Mouse (Mus musculus) liver, embryonic 14.5 days (tissue): ENCODE results near the gene P3h2. TPM values are rescaled to one million over a fixed set of nuclear protein-coding genes. Genes with fewer than 3 reads are reported as not detected.

Source experiments
- ATAC-seq: fragments of 200-750 bp; cut with Nextera tagmentation; 2 replicates; pipeline ENCODE4 v1.8.0; 2017; ENCODE audit warnings: moderate number of reproducible peaks, mild to moderate bottlenecking, moderate library complexity; ENCODE audit not compliant: insufficient read depth
- DNase-seq, 3 experiments: peaks; one replicate each; pipeline ENCODE4 v3.0.0-alpha.2; 2012 to 2013; ENCODE audit warnings: low read depth in 3 of 3, low spot score in 3 of 3
- H3K27ac ChIP-seq: fragments of 300-500 bp; sonication (generic); 2 replicates; pipeline ENCODE4 v1.5.1; 2014; ENCODE audit warnings: moderate library complexity, mild to moderate bottlenecking, control low read depth, inconsistent platforms
- H3K27me3 ChIP-seq: fragments of 300-500 bp; sonication (generic); 2 replicates; pipeline ENCODE4 v1.6.1; 2014; ENCODE audit warnings: mild to moderate bottlenecking, low read length, moderate library complexity; ENCODE audit not compliant: control insufficient read depth, insufficient read depth
- H3K36me3 ChIP-seq: fragments of 300-500 bp; sonication (generic); replicated peaks from 2 replicates; pipeline ENCODE4 v1.6.1; 2014; ENCODE audit warnings: low read depth; ENCODE audit not compliant: control insufficient read depth, insufficient read depth
- H3K4me1 ChIP-seq, 2 experiments: fragments of 200-500 bp in 1 of 2; fragments of 300-500 bp in 1 of 2; sonication (generic) in 1 of 2; replicated peaks; 2 replicates each; pipeline ENCODE4 v1.6.1; 2012 to 2014; ENCODE audit warnings: antibody characterized with exemption in 1 of 2, inconsistent platforms in 1 of 2, low read length in 1 of 2; ENCODE audit not compliant: control insufficient read depth in 2 of 2, insufficient read depth in 2 of 2
- H3K4me2 ChIP-seq: fragments of 300-500 bp; sonication (generic); 2 replicates; pipeline ENCODE4 v1.6.1; 2014; ENCODE audit warnings: low read depth, mild to moderate bottlenecking, control low read depth, moderate library complexity
- H3K4me3 ChIP-seq, 2 experiments: fragments of 200-500 bp in 1 of 2; fragments of 300-500 bp in 1 of 2; sonication (generic) in 1 of 2; 2 replicates each; pipeline ENCODE4 v1.5.1; 2012 to 2014; ENCODE audit warnings: low read depth in 2 of 2, low read length in 2 of 2, mild to moderate bottlenecking in 2 of 2, control low read depth in 1 of 2, inconsistent platforms in 1 of 2, moderate library complexity in 1 of 2; ENCODE audit not compliant: insufficient read depth in 1 of 2
- H3K9ac ChIP-seq: fragments of 300-500 bp; sonication (generic); replicated peaks from 2 replicates; pipeline ENCODE4 v1.6.1; 2014; ENCODE audit warnings: mild to moderate bottlenecking, control low read depth, moderate library complexity
- H3K9me3 ChIP-seq: fragments of 300-500 bp; sonication (generic); 2 replicates; pipeline ENCODE4 v1.6.1; 2016; ENCODE audit warnings: low read length, mixed read lengths; ENCODE audit not compliant: control insufficient read depth
- CTCF ChIP-seq: IDR thresholded peaks from 2 replicates; pipeline ENCODE4 v1.5.1; 2016; ENCODE audit warnings: antibody characterized with exemption, low read depth, control low read depth
- EP300 ChIP-seq: IDR thresholded peaks from 2 replicates; pipeline ENCODE4 v1.6.1; 2016; ENCODE audit warnings: antibody characterized with exemption, low read depth
- WGBS: fragments of 180-500 bp; shearing (Covaris S2); extraction: QIAGEN DNeasy Blood & Tissue Kit; methylation state at CpG from one replicate; pipeline ENCODE4 v1.1.7; 2014; ENCODE audit not compliant: insufficient replicate concordance; 5-methylcytosine and 5-hydroxymethylcytosine counted together
- polyA plus RNA-seq, 2 experiments: library from polyadenylated mRNA; depleted of rRNA in 1 of 2; stranded (reverse) in 1 of 2; unstranded in 1 of 2; fragments of >200 nt; fragmentation: Nextera tagmentation in 1 of 2; extraction: Ambion mirVana in 1 of 2; gene quantifications; 2 replicates each; pipeline versions ENCODE4 v1.2.1 to v1.2.3; 2012 to 2014

The P3h2 gene
- polyA plus RNA-seq, 2 experiments: 0.86 to 0.89 TPM

DNA sequence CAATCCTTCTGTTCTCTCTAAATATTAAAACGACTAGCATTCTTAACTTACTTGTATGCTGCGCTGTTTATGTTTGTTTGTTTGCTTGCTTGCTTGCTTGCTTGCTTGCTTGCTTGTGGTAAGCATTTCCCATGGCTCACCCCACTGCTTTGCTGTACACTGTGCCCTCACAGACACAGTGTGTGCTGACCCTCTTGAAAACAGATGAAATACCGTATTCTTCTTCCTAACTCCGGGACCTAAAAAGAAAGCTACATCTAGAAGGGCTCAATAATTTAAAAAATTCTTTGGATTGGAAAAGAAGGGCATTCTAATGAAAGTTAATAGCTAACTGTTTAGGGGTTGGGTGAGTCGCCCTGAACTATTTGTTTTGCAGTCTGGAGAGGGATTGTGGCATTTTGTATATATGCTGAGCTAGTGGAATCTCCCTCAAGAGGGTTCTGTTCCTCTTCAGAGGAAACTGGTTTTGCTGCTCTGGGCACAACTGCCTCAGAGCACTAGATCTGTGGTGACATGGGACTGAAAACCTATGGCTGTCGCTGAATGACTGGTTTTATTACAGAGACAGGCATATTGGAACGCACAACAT is 9.8 kb downstream of the P3h2 start:
- H3K9ac ChIP-seq: no peak overlapping the region
- no peak overlapping the region for H3K4me2 ChIP-seq
- H3K27me3 ChIP-seq: no peaks in the 10 kb centered on the region
- 50% methylated on average over 7 of the region's 7 CpGs for WGBS
- H3K4me3 ChIP-seq: no peak overlapping the region
- no peaks in the 10 kb centered on the region for H3K9me3 ChIP-seq
- H3K4me1 ChIP-seq: peaks cover 0 to 2% of the 10 kb centered on the region in 2 experiments; a peak in 1 of 4 replicates
- no peaks in the 10 kb centered on the region for H3K36me3 ChIP-seq
- ATAC-seq (no peak), DNase-seq (no peak)
- H3K27ac ChIP-seq: no peak overlapping the region
- TF ChIP-seq EP300 (no peak), CTCF (no peak)

DNA sequence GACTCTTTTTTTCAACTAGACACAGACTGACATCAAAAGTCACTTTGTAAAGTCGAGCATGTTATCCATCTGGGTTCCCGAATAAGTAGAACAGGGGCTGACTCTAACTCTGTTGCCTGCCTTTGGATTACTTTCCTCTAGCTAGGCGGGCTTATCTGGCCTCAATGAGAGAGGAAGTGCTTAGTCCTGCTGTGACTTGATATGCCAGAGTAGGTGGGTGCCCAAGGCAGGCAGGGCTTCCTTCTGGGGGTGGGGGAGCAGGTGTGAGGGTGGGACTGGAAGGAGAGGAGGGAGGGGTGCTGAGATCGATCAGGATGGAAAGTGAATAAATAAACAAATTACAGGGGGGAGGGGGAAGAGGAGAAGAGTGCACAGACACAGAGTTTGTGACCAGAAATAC is 11.7 kb downstream of the P3h2 start:
- H3K9ac ChIP-seq: no peak overlapping the region
- no peak for DNase-seq
- no peak overlapping the region for H3K27ac ChIP-seq
- H3K4me3 ChIP-seq: no peak overlapping the region
- H3K36me3 ChIP-seq: no peaks in the 10 kb centered on the region
- peaks cover 0 to 2% of the 10 kb centered on the region in 2 experiments; a peak in 1 of 4 replicates for H3K4me1 ChIP-seq
- no peaks in the 10 kb centered on the region for H3K27me3 ChIP-seq
- WGBS: 5% methylated on average over 4 of the region's 4 CpGs
- ATAC-seq: no peak
- H3K4me2 ChIP-seq: no peak overlapping the region
- no peak for TF ChIP-seq CTCF
- TF ChIP-seq EP300: no peak
- no peaks in the 10 kb centered on the region for H3K9me3 ChIP-seq

DNA sequence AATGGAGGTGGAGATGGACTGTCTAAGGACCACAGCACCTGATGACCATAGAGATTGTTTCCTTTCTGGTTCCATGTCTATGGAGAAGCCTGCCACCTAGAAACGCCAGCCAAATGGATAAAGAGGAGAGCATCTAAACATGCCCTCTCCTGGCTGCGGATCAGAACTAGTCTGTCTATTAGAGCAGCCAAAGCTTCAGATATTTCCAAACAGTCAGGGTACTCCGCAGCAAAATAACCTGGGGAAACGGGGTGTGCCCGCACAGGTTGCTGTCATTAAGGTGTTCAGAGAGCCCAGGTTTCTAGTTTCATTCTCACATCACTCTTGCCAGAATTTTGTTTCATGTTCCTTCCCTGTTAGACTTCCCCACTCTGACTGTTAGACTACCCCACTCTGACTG is 16.6 kb downstream of the P3h2 start:
- WGBS: 73% methylated on average over 5 of the region's 5 CpGs
- Histone ChIP-seq H3K36me3 (no peaks in the 10 kb centered on the region), H3K9me3 (no peaks in the 10 kb centered on the region), H3K27ac (no peak overlapping the region), H3K4me1 (no peaks in the 10 kb centered on the region), H3K27me3 (no peaks in the 10 kb centered on the region), H3K9ac (no peak overlapping the region), H3K4me2 (no peak overlapping the region), H3K4me3 (no peak overlapping the region)
- DNase-seq: no peak
- no peak for TF ChIP-seq EP300
- no peak for TF ChIP-seq CTCF
- ATAC-seq: no peak

GRCm38 (mm10) chr16:26088240-26088639 is 17.3 kb downstream of the P3h2 start:
- no peak overlapping the region for H3K4me2 ChIP-seq
- TF ChIP-seq CTCF: no peak
- TF ChIP-seq EP300: no peak
- no peaks in the 10 kb centered on the region for H3K27me3 ChIP-seq
- H3K4me1 ChIP-seq: no peaks in the 10 kb centered on the region
- no peaks in the 10 kb centered on the region for H3K36me3 ChIP-seq
- no peak for DNase-seq
- WGBS: 72% methylated on average over 1 of the region's 1 CpGs
- no peaks in the 10 kb centered on the region for H3K9me3 ChIP-seq
- H3K9ac ChIP-seq: no peak overlapping the region
- H3K4me3 ChIP-seq: no peak overlapping the region
- no peak for ATAC-seq
- no peak overlapping the region for H3K27ac ChIP-seq

- Histone ChIP-seq H3K36me3 (no peaks in the 10 kb centered on the region), H3K9ac (no peak overlapping the region), H3K27me3 (no peaks in the 10 kb centered on the region), H3K4me2 (no peak overlapping the region), H3K27ac (no peak overlapping the region), H3K9me3 (no peaks in the 10 kb centered on the region), H3K4me3 (no peak overlapping the region), H3K4me1 (no peaks in the 10 kb centered on the region)
- TF ChIP-seq EP300 (no peak), CTCF (no peak)
- WGBS: 69% methylated on average over 1 of the region's 1 CpGs
- DNase-seq: no peak
- ATAC-seq: no peak
These were observed 18.6 kb downstream of the P3h2 start for GRCm38 (mm10) chr16:26086955-26087354.
